Mouse (Mus musculus) heart, embryonic 13.5 days (tissue): ENCODE measurements around the gene Elp4. TPM values are rescaled to one million over a fixed set of nuclear protein-coding genes. Genes with fewer than 3 reads are reported as not detected.

Experiments
- ATAC-seq: fragments of 200-750 bp; cut with Nextera tagmentation; 2 replicates; pipeline ENCODE4 v1.8.0; 2017; ENCODE audit warnings: moderate TSS enrichment; ENCODE audit not compliant: insufficient number of reproducible peaks, low FRiP score, low TSS enrichment; ENCODE audit errors: extremely low read depth
- H3K27ac ChIP-seq: fragments of 300-500 bp; sonication (generic); replicated peaks from 2 replicates; pipeline ENCODE4 v1.5.1; 2015; ENCODE audit warnings: moderate library complexity, mild to moderate bottlenecking, inconsistent platforms
- H3K27me3 ChIP-seq: fragments of 300-500 bp; sonication (generic); replicated peaks from 2 replicates; pipeline ENCODE4 v1.6.1; 2015; ENCODE audit warnings: mild to moderate bottlenecking, inconsistent platforms
- H3K36me3 ChIP-seq: fragments of 300-500 bp; sonication (generic); 2 replicates; pipeline ENCODE4 v1.6.1; 2015; ENCODE audit warnings: mild to moderate bottlenecking, inconsistent platforms
- H3K4me1 ChIP-seq: fragments of 300-500 bp; sonication (generic); 2 replicates; pipeline ENCODE4 v1.6.1; 2015; ENCODE audit warnings: inconsistent platforms
- H3K4me2 ChIP-seq: fragments of 300-500 bp; sonication (generic); 2 replicates; pipeline ENCODE4 v1.6.1; 2015; ENCODE audit warnings: inconsistent platforms, mild to moderate bottlenecking, moderate library complexity
- H3K4me3 ChIP-seq: fragments of 300-500 bp; sonication (generic); 2 replicates; pipeline ENCODE4 v1.5.1; 2015; ENCODE audit warnings: moderate library complexity, mild to moderate bottlenecking, inconsistent platforms
- H3K9ac ChIP-seq: fragments of 300-500 bp; sonication (generic); 2 replicates; pipeline ENCODE4 v1.6.1; 2015; ENCODE audit warnings: inconsistent platforms, mild to moderate bottlenecking, moderate library complexity
- H3K9me3 ChIP-seq: fragments of 300-500 bp; sonication (generic); 2 replicates; pipeline ENCODE4 v1.6.1; 2016; ENCODE audit warnings: inconsistent platforms
- WGBS: fragments of 180-500 bp; shearing (Covaris S2); methylation state at CpG from one replicate; pipeline ENCODE4 v1.1.7; 2015; ENCODE audit warnings: mixed read lengths; 5-methylcytosine and 5-hydroxymethylcytosine counted together
- polyA plus RNA-seq: library from polyadenylated mRNA; unstranded; fragments of >200 nt; fragmentation: Nextera tagmentation; extraction: Ambion mirVana; gene quantifications from 2 replicates; pipeline ENCODE4 v1.2.1, GENCODE M21; 2015

The Elp4 gene
- polyA plus RNA-seq, 1 experiment from 2014 or later, result 18.0 TPM

- H3K4me1 ChIP-seq, result no peaks in the 10 kb centered on the region
- no peaks in the 10 kb centered on the region for H3K27me3 ChIP-seq
- ATAC-seq, result no peak
- WGBS, result 81% methylated on average over 1 of the region's 1 CpGs
- H3K9ac ChIP-seq, result no peak overlapping the region
- peaks cover 5% of the 10 kb centered on the region for H3K36me3 ChIP-seq
- no peak overlapping the region for H3K4me3 ChIP-seq
- no peaks in the 10 kb centered on the region for H3K9me3 ChIP-seq
- H3K4me2 ChIP-seq, result no peak overlapping the region
- H3K27ac ChIP-seq, result no peak overlapping the region
These were observed 31.0 kb downstream of the Elp4 start for GRCm38 (mm10) chr2:105873403-105873802.

GRCm38 (mm10) chr2:105854740-105855139 lies 49.6 kb downstream of the Elp4 start:
- Histone ChIP-seq H3K9ac (no peak overlapping the region), H3K36me3 (peaks cover 3% of the 10 kb centered on the region; the same call in 1 of the 2 replicates), H3K27ac (no peak overlapping the region), H3K4me1 (no peaks in the 10 kb centered on the region), H3K4me3 (no peak overlapping the region), H3K9me3 (peaks cover 5% of the 10 kb centered on the region; the same call in 1 of the 2 replicates), H3K27me3 (no peaks in the 10 kb centered on the region), H3K4me2 (no peak overlapping the region)
- no peak for ATAC-seq
- 47% methylated on average over 2 of the region's 2 CpGs for whole genome bisulfite sequencing

GRCm38 (mm10) chr2:105852971-105853370 lies 51.4 kb downstream of the Elp4 start:
- Histone ChIP-seq H3K27me3 (no peaks in the 10 kb centered on the region), H3K27ac (no peak overlapping the region), H3K4me3 (no peak overlapping the region), H3K4me1 (no peaks in the 10 kb centered on the region), H3K36me3 (peaks cover 3% of the 10 kb centered on the region; the same call in 1 of the 2 replicates), H3K4me2 (no peak overlapping the region), H3K9ac (no peak overlapping the region), H3K9me3 (peaks cover 5% of the 10 kb centered on the region; the same call in 1 of the 2 replicates)
- ATAC-seq, result no peak
- WGBS, result 87% methylated on average over 2 of the region's 2 CpGs

- Histone ChIP-seq H3K4me2 (no peak overlapping the region), H3K9me3 (peaks cover 5% of the 10 kb centered on the region; the same call in 1 of the 2 replicates), H3K4me3 (no peak overlapping the region), H3K4me1 (no peaks in the 10 kb centered on the region), H3K27ac (no peak overlapping the region), H3K9ac (no peak overlapping the region), H3K36me3 (peaks cover 3% of the 10 kb centered on the region; the same call in 1 of the 2 replicates), H3K27me3 (no peaks in the 10 kb centered on the region)
- no peak for ATAC-seq
These were observed 52.6 kb downstream of the Elp4 start for GRCm38 (mm10) chr2:105851714-105852293.

- H3K36me3 ChIP-seq, result peaks cover 10% of the 10 kb centered on the region; the same call in 1 of the 2 replicates
- no peak overlapping the region for H3K27ac ChIP-seq
- no peak overlapping the region for H3K4me3 ChIP-seq
- H3K4me1 ChIP-seq, result no peaks in the 10 kb centered on the region
- H3K9me3 ChIP-seq, result no peaks in the 10 kb centered on the region
- no peak for ATAC-seq
- no peak overlapping the region for H3K9ac ChIP-seq
- no peaks in the 10 kb centered on the region for H3K27me3 ChIP-seq
- no peak overlapping the region for H3K4me2 ChIP-seq
- 79% methylated on average over 5 of the region's 5 CpGs for WGBS
These were observed 61.2 kb downstream of the Elp4 start for GRCm38 (mm10) chr2:105843151-105843550.

- Histone ChIP-seq H3K27me3 (no peaks in the 10 kb centered on the region), H3K4me2 (no peak overlapping the region), H3K27ac (no peak overlapping the region), H3K36me3 (peaks cover 6% of the 10 kb centered on the region; the same call in 1 of the 2 replicates), H3K9me3 (no peaks in the 10 kb centered on the region), H3K4me1 (peaks cover 4% of the 10 kb centered on the region), H3K9ac (no peak overlapping the region), H3K4me3 (no peak overlapping the region)
- WGBS, result 66% methylated on average over 1 of the region's 1 CpGs
- ATAC-seq, result no peak
These were observed 86.4 kb downstream of the Elp4 start for GRCm38 (mm10) chr2:105817965-105818364.

- Histone ChIP-seq H3K36me3 (no peaks in the 10 kb centered on the region), H3K27ac (no peak overlapping the region), H3K4me1 (peaks cover 4% of the 10 kb centered on the region), H3K4me2 (no peak overlapping the region), H3K4me3 (no peak overlapping the region), H3K27me3 (no peaks in the 10 kb centered on the region), H3K9ac (no peak overlapping the region), H3K9me3 (no peaks in the 10 kb centered on the region)
- no peak for ATAC-seq
- WGBS, result 77% methylated on average over 3 of the region's 3 CpGs
These were observed 89.2 kb downstream of the Elp4 start for GRCm38 (mm10) chr2:105815170-105815569.

- ATAC-seq, result no peak
- H3K4me2 ChIP-seq, result no peak overlapping the region
- 71% methylated on average over 3 of the region's 3 CpGs for whole genome bisulfite sequencing
These were observed 91.3 kb downstream of the Elp4 start for GRCm38 (mm10) chr2:105813041-105813440.

GRCm38 (mm10) chr2:105810286-105810685 lies 94.1 kb downstream of the Elp4 start:
- no peak overlapping the region for H3K9ac ChIP-seq
- H3K27me3 ChIP-seq, result no peaks in the 10 kb centered on the region
- no peaks in the 10 kb centered on the region for H3K9me3 ChIP-seq
- peaks cover 4% of the 10 kb centered on the region for H3K4me1 ChIP-seq
- ATAC-seq, result no peak
- no peak overlapping the region for H3K4me2 ChIP-seq
- no peak overlapping the region for H3K4me3 ChIP-seq
- H3K27ac ChIP-seq, result no peak overlapping the region
- H3K36me3 ChIP-seq, result no peaks in the 10 kb centered on the region
- 72% methylated on average over 2 of the region's 2 CpGs for WGBS

More at GRCm38 (mm10) chr2:105813041-105813440, 91.3 kb downstream of the Elp4 start:
- no peaks in the 10 kb centered on the region for H3K36me3 ChIP-seq
- H3K9ac ChIP-seq, result no peak overlapping the region
- H3K4me3 ChIP-seq, result no peak overlapping the region
- H3K27me3 ChIP-seq, result no peaks in the 10 kb centered on the region
- H3K27ac ChIP-seq, result no peak overlapping the region
- peaks cover 4% of the 10 kb centered on the region for H3K4me1 ChIP-seq
- no peaks in the 10 kb centered on the region for H3K9me3 ChIP-seq

- WGBS, result 76% methylated on average over 2 of the region's 2 CpGs
- no peak for ATAC-seq
These were observed 97.8 kb downstream of the Elp4 start for GRCm38 (mm10) chr2:105806571-105806970.

GRCm38 (mm10) chr2:105806047-105806446 lies 98.3 kb downstream of the Elp4 start:
- Histone ChIP-seq H3K9ac (no peak overlapping the region), H3K36me3 (no peaks in the 10 kb centered on the region), H3K9me3 (no peaks in the 10 kb centered on the region), H3K4me2 (no peak overlapping the region), H3K27ac (no peak overlapping the region), H3K4me1 (no peaks in the 10 kb centered on the region), H3K4me3 (no peak overlapping the region), H3K27me3 (no peaks in the 10 kb centered on the region)
- ATAC-seq, result no peak
- WGBS, result 63% methylated on average over 4 of the region's 4 CpGs

More at GRCm38 (mm10) chr2:105806571-105806970, 97.8 kb downstream of the Elp4 start:
- no peaks in the 10 kb centered on the region for H3K27me3 ChIP-seq
- no peaks in the 10 kb centered on the region for H3K36me3 ChIP-seq
- no peak overlapping the region for H3K9ac ChIP-seq
- H3K27ac ChIP-seq, result no peak overlapping the region
- no peak overlapping the region for H3K4me2 ChIP-seq
- H3K4me3 ChIP-seq, result no peak overlapping the region
- no peaks in the 10 kb centered on the region for H3K4me1 ChIP-seq
- H3K9me3 ChIP-seq, result no peaks in the 10 kb centered on the region

GRCm38 (mm10) chr2:105805210-105805609 lies 99.2 kb downstream of the Elp4 start:
- H3K4me2 ChIP-seq, result no peak overlapping the region
- no peak for ATAC-seq

More at GRCm38 (mm10) chr2:105805210-105805609, 99.2 kb downstream of the Elp4 start:
- Histone ChIP-seq H3K27me3 (no peaks in the 10 kb centered on the region), H3K27ac (no peak overlapping the region), H3K4me1 (no peaks in the 10 kb centered on the region), H3K9me3 (no peaks in the 10 kb centered on the region), H3K9ac (no peak overlapping the region), H3K4me3 (no peak overlapping the region), H3K36me3 (no peaks in the 10 kb centered on the region)
